ENCODE assay signal across 15 mouse cellular contexts in genomic region chr11:79016236-79016635, GRCm38 (mm10). TPM values are rescaled to one million over a fixed set of nuclear protein-coding genes. Genes with fewer than 3 reads are reported as not detected.
DNase-seq lines count a peak whose midpoint lies in the region; ATAC-seq and TF ChIP-seq lines count a peak whose summit lies in the region.
"Had no signal": no experiment of that assay in that cellular context is flagged by ENCODE, and none has a peak within 500 bp of the region (broad histone marks: within the 10 kb centered on the region; RNA-seq: fewer than 3 reads in every experiment).

No protein-coding gene starts in this region.

- 59% methylated on average over 12 of the region's 12 CpGs for WGBS in forebrain, embryonic 11.5 days
- WGBS in forebrain, embryonic 14.5 days = 59% methylated on average over 12 of the region's 12 CpGs

- no peak for TF ChIP-seq POLR2A in ES-Bruce4 (IDR thresholded peaks at IDR 0.05; ENCODE audit: insufficient read depth, low read length)

- no peaks in the 10 kb centered on the region for H3K4me1 ChIP-seq in forebrain, embryonic 11.5 days (replicated peaks; ENCODE audit: control insufficient read depth, insufficient read depth, low read length)
- H3K4me1 ChIP-seq in forebrain, embryonic 14.5 days (ENCODE audit: control insufficient read depth, insufficient read depth, low read length) = no peaks in the 10 kb centered on the region
- peaks cover 6% of the 10 kb centered on the region for H3K4me1 ChIP-seq in ES-Bruce4 (ENCODE audit: control insufficient read depth, insufficient read depth, low read length)

- intact Hi-C loops in left cerebral cortex, postnatal 4 days (cut with DNase I) = no loop called here
- intact Hi-C loops in left cerebral cortex, postnatal 14 days (cut with DNase I) = loop anchor here (5.0 kb wide), 1 partner anchor 49 kb away; no protein-coding TSS in a partner anchor
- intact Hi-C loops in gastrocnemius, adult 2 months (cut with DNase I) = no loop called here

- H3K4me2 ChIP-seq in forebrain, embryonic 11.5 days (ENCODE audit: low read depth, low read length, severe bottlenecking) = no peak overlapping the region
- H3K4me2 ChIP-seq in forebrain, embryonic 14.5 days (ENCODE audit: low read length) = no peak overlapping the region
- H3K4me2 ChIP-seq: hindbrain, embryonic 13.5 days had no signal

- H3K27me3 ChIP-seq in forebrain, embryonic 11.5 days (ENCODE audit: control insufficient read depth, insufficient read depth, low read length) = no peaks in the 10 kb centered on the region
- H3K27me3 ChIP-seq in forebrain, embryonic 14.5 days (replicated peaks; ENCODE audit: control insufficient read depth, insufficient read depth, low read length) = no peaks in the 10 kb centered on the region
- no peaks in the 10 kb centered on the region for H3K27me3 ChIP-seq in ES-Bruce4 (ENCODE audit: control insufficient read depth, insufficient read depth, low read length, poor library complexity, severe bottlenecking)
- H3K27me3 ChIP-seq: hindbrain, embryonic 13.5 days had no signal

- TF ChIP-seq CTCF in ES-Bruce4 (IDR thresholded peaks at IDR 0.05; ENCODE audit: low read depth, low read length) = no peak
- TF ChIP-seq CTCF in gastrocnemius, adult 2 months (IDR thresholded peaks at IDR 0.05) = no peak

- ATAC-seq in forebrain, embryonic 11.5 days (replicated peaks; ENCODE audit: low FRiP score) = no peak
- no peak for ATAC-seq in forebrain, embryonic 14.5 days

- H3K9me3 ChIP-seq in forebrain, embryonic 11.5 days (ENCODE audit: control insufficient read depth, low read length) = no peaks in the 10 kb centered on the region
- no peaks in the 10 kb centered on the region for H3K9me3 ChIP-seq in forebrain, embryonic 14.5 days (replicated peaks; ENCODE audit: control insufficient read depth, low read length)
- H3K9me3 ChIP-seq in ES-Bruce4 (replicated peaks; ENCODE audit: control insufficient read depth, insufficient read depth, low read length, poor library complexity, severe bottlenecking) = no peaks in the 10 kb centered on the region
- H3K9me3 ChIP-seq: hindbrain, embryonic 13.5 days had no signal

- H3K9ac ChIP-seq in forebrain, embryonic 11.5 days (ENCODE audit: low read length) = no peak overlapping the region
- no peak overlapping the region for H3K9ac ChIP-seq in forebrain, embryonic 14.5 days (ENCODE audit: low read length)
- H3K9ac ChIP-seq in ES-Bruce4 (ENCODE audit: low read depth, poor library complexity, severe bottlenecking) = peak overlapping the region; percentile 24

- peak; percentile 47 for DNase-seq in forebrain, embryonic 11.5 days (ENCODE audit: low spot score)
- no peak for DNase-seq in forebrain, embryonic 14.5 days (ENCODE audit: low spot score)
- DNase-seq in left cerebral cortex, postnatal 4 days = peak; percentile 72
- DNase-seq in left cerebral cortex, postnatal 14 days (ENCODE audit: low spot score in 2 of 2) = no peak
- DNase-seq in gastrocnemius, adult 2 months = peak; percentile 82
- no peak for DNase-seq in spleen, adult 18-20 months
- DNase-seq in adrenal gland, adult 2 months = no peak
- DNase-seq: B cell, adult 2 months; cerebellum, adult 11 months; kidney, adult 8-10 months; liver; lung, adult 2 months; right cerebral cortex, adult 18-20 months had no signal

- H3K36me3 ChIP-seq in forebrain, embryonic 11.5 days (ENCODE audit: control insufficient read depth, insufficient read depth, low read length) = no peaks in the 10 kb centered on the region; the same call in 1 of the 2 replicates
- peaks cover 33% of the 10 kb centered on the region for H3K36me3 ChIP-seq in forebrain, embryonic 14.5 days (ENCODE audit: control insufficient read depth, insufficient read depth, low read length)
- H3K36me3 ChIP-seq in ES-Bruce4 (ENCODE audit: control insufficient read depth, insufficient read depth, low read length, poor library complexity, severe bottlenecking) = no peaks in the 10 kb centered on the region

- no peak overlapping the region for H3K4me3 ChIP-seq in forebrain, embryonic 11.5 days (ENCODE audit: low read depth, low read length)
- H3K4me3 ChIP-seq in forebrain, embryonic 14.5 days (ENCODE audit: low read depth, low read length) = no peak overlapping the region
- H3K4me3 ChIP-seq in ES-Bruce4 (ENCODE audit: low read depth, low read length) = peak overlapping the region; percentile 51
- no peak overlapping the region for H3K4me3 ChIP-seq in gastrocnemius, adult 2 months
- H3K4me3 ChIP-seq: hindbrain, embryonic 13.5 days had no signal

- TF ChIP-seq EP300 in ES-Bruce4 (IDR thresholded peaks at IDR 0.05; ENCODE audit: insufficient read depth, low read depth, low read length) = no peak

- no peak overlapping the region for H3K27ac ChIP-seq in forebrain, embryonic 11.5 days (ENCODE audit: low read depth, low read length)
- H3K27ac ChIP-seq in forebrain, embryonic 14.5 days (ENCODE audit: low read depth, low read length) = no peak overlapping the region
- H3K27ac ChIP-seq in ES-Bruce4 (ENCODE audit: insufficient read depth, low read length) = no peak overlapping the region
- H3K27ac ChIP-seq in gastrocnemius, adult 2 months = peak overlapping the region; percentile 62
- H3K27ac ChIP-seq: hindbrain, embryonic 13.5 days had no signal

RNA-seq across cellular contexts. Expression of gene Lgals9, which starts 31.5 kb away (rescaled TPM):
- 3.7 and 4.0 TPM in 2 replicates for polyA plus RNA-seq in forebrain, embryonic 11.5 days (2014; fragmentation: Nextera tagmentation; extraction: Ambion mirVana)
- polyA plus RNA-seq in forebrain, embryonic 14.5 days (2014; fragmentation: Nextera tagmentation; extraction: Ambion mirVana) = 8.6 and 8.7 TPM in 2 replicates
- 1 to 10 TPM; 4.1 to 5.2 TPM for total RNA-seq in left cerebral cortex, postnatal 4 days (2021)
- 1 to 10 TPM; 6.5 to 7.5 TPM for total RNA-seq in left cerebral cortex, postnatal 14 days (2021)
- 8.8 and 10.7 TPM in 2 replicates for polyA plus RNA-seq in ES-Bruce4 (2011; ENCODE audit: insufficient read depth, insufficient read length, low read depth, missing spikeins)
- total RNA-seq in gastrocnemius, adult 2 months (2021) = 10 to 100 TPM in 1 of 2 experiments, 1 to 10 TPM in 1; 6.6 to 10.1 TPM
- 10 to 100 TPM; 20.9 to 22.4 TPM for total RNA-seq in adrenal gland, adult 2 months (2021)
- polyA plus RNA-seq in adrenal gland, adult 2 months (2012; rRNA removed) = 39.1 and 41.3 TPM in 2 replicates

Comparison
In these comparisons a context has a peak if more than half of its experiments do, and no peak if none do; other contexts are left out.
1. DNase-seq: peak in forebrain, embryonic 11.5 days (single experiment), left cerebral cortex, postnatal 4 days (single experiment) and gastrocnemius, adult 2 months (single experiment); none in forebrain, embryonic 14.5 days (single experiment), left cerebral cortex, postnatal 14 days (0 of 2), spleen, adult 18-20 months (0 of 2) and adrenal gland, adult 2 months (single experiment).